Comparison of ENCODE assay signal across 26 mouse cellular contexts in the genomic region with DNA sequence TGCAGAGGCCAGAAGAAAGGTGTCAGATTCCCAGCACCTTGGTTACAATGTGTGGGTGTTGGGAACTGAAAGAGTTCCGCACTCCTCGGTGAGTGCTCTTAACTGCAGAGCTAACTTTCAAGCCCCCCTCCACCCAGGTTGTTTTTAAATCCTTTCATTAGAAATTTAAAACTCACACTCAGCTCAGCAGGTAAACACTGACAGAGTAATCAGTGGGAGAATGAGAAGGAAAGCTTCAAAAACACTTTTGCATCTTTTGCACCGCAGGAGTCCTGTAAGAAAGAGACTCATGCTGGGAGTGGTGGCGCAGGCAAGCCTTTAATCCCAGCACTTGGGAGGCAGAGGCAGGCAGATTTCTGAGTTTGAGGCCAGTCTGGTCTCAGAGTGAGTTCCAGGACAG. TPM values are rescaled to one million over a fixed set of nuclear protein-coding genes. Genes with fewer than 3 reads are reported as not detected.
"Had no signal": no experiment of that assay in that cellular context is flagged by ENCODE, and none has a peak within 500 bp of the region (broad histone marks: within the 10 kb centered on the region; RNA-seq: fewer than 3 reads in every experiment).

No protein-coding gene starts in this region.

- H3K4me2 ChIP-seq: embryonic facial prominence, embryonic 12.5 days; embryonic facial prominence, embryonic 13.5 days; embryonic facial prominence, embryonic 15.5 days; forebrain, embryonic 12.5 days; forebrain, embryonic 13.5 days; forebrain, embryonic 15.5 days; heart, embryonic 11.5 days; heart, embryonic 12.5 days had no signal

- H3K36me3 ChIP-seq: embryonic facial prominence, embryonic 10.5 days; embryonic facial prominence, embryonic 12.5 days; embryonic facial prominence, embryonic 13.5 days; embryonic facial prominence, embryonic 15.5 days; forebrain, embryonic 10.5 days; forebrain, embryonic 12.5 days; forebrain, embryonic 15.5 days; heart, embryonic 10.5 days; heart, embryonic 12.5 days had no signal

- H3K9me3 ChIP-seq: embryonic facial prominence, embryonic 10.5 days; embryonic facial prominence, embryonic 12.5 days; embryonic facial prominence, embryonic 13.5 days; embryonic facial prominence, embryonic 15.5 days; forebrain, embryonic 10.5 days; forebrain, embryonic 12.5 days; forebrain, embryonic 13.5 days; forebrain, embryonic 15.5 days; heart, embryonic 10.5 days; heart, embryonic 12.5 days had no signal

- ATAC-seq: forebrain, embryonic 13.5 days; forebrain, embryonic 14.5 days; forebrain, embryonic 15.5 days; forebrain, embryonic 16.5 days; forebrain, postnatal 0 days had no signal

- H3K4me1 ChIP-seq: embryonic facial prominence, embryonic 12.5 days; embryonic facial prominence, embryonic 13.5 days; embryonic facial prominence, embryonic 15.5 days; forebrain, embryonic 10.5 days; forebrain, embryonic 13.5 days; forebrain, embryonic 15.5 days; heart, embryonic 10.5 days; heart, embryonic 12.5 days had no signal

- H3K4me3 ChIP-seq: embryonic facial prominence, embryonic 10.5 days; embryonic facial prominence, embryonic 12.5 days; embryonic facial prominence, embryonic 13.5 days; embryonic facial prominence, embryonic 15.5 days; erythroblast, embryonic 14.5 days; forebrain, embryonic 10.5 days; forebrain, embryonic 12.5 days; forebrain, embryonic 13.5 days; forebrain, embryonic 15.5 days; heart, adult 2 months; heart, embryonic 10.5 days; heart, embryonic 12.5 days had no signal

- H3K9ac ChIP-seq: embryonic facial prominence, embryonic 12.5 days; embryonic facial prominence, embryonic 13.5 days; embryonic facial prominence, embryonic 15.5 days; forebrain, embryonic 12.5 days; forebrain, embryonic 13.5 days; forebrain, embryonic 15.5 days; forebrain, postnatal 0 days; heart, embryonic 12.5 days had no signal

- H3K27ac ChIP-seq: embryonic facial prominence, embryonic 10.5 days; embryonic facial prominence, embryonic 12.5 days; embryonic facial prominence, embryonic 13.5 days; embryonic facial prominence, embryonic 15.5 days; forebrain, embryonic 10.5 days; forebrain, embryonic 12.5 days; forebrain, embryonic 13.5 days; forebrain, embryonic 15.5 days; heart, adult 2 months; heart, embryonic 10.5 days had no signal

- DNase-seq: cerebellum, postnatal 14 days; cerebellum, postnatal 25 days; cerebellum, postnatal 36 days; embryo, embryonic 11 days; forebrain, postnatal 0 days; gastrocnemius, postnatal 10 days; gastrocnemius, postnatal 14 days; gastrocnemius, postnatal 25 days; gastrocnemius, postnatal 36 days; heart, adult 11 months; heart, adult 18-20 months; heart, adult 2 months had no signal

- H3K27me3 ChIP-seq: embryonic facial prominence, embryonic 12.5 days; embryonic facial prominence, embryonic 15.5 days; forebrain, embryonic 12.5 days; forebrain, embryonic 15.5 days had no signal

RNA-seq across cellular contexts. Expression of a gene that starts 16.4 kb away (rescaled TPM):
- polyA plus RNA-seq: erythroblast, embryonic 14.5 days had no signal
